8 mouse cellular contexts compared by ENCODE assay signal in the genomic region with DNA sequence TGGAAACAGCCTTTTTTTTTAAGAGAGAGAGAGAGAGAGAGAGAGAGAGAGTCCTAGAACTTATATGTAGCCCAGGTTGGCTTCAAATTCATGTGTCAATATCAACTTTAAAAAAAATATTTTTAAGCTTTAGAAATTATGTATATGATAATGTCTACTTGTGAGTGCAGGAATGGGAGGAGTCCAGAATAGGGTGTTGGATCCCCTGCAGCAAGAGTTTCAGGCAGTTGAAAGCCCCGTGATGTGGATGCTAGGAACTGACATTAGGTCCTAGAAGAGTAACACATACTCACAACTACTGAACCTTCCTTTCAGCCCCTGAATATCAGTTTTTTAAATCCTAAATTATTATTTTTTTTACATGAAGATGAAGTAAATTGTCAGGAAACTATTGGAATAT. TPM values are rescaled to one million over a fixed set of nuclear protein-coding genes. Genes with fewer than 3 reads are reported as not detected.
DNase-seq lines count a peak whose midpoint lies in the region; ATAC-seq and TF ChIP-seq lines count a peak whose summit lies in the region.

No protein-coding gene starts in this region.

- H3K9ac ChIP-seq in heart, embryonic 11.5 days (ENCODE audit: low read depth, low read length) = no peak overlapping the region
- H3K9ac ChIP-seq in CH12.LX (ENCODE audit: insufficient read depth, low read depth) = no peak overlapping the region
- no peak overlapping the region for H3K9ac ChIP-seq in heart, postnatal 0 days (replicated peaks; ENCODE audit: low read depth, low read length)
- no peak overlapping the region for H3K9ac ChIP-seq in liver, postnatal 0 days (replicated peaks)

- no peaks in the 10 kb centered on the region for H3K27me3 ChIP-seq in heart, embryonic 11.5 days (ENCODE audit: control insufficient read depth, insufficient read depth, low read length)
- H3K27me3 ChIP-seq in CH12.LX (replicated peaks) = no peaks in the 10 kb centered on the region
- H3K27me3 ChIP-seq in heart, postnatal 0 days (ENCODE audit: control insufficient read depth, insufficient read depth, low read length) = no peaks in the 10 kb centered on the region
- no peaks in the 10 kb centered on the region for H3K27me3 ChIP-seq in liver, postnatal 0 days (ENCODE audit: insufficient read depth, low read length)

- peak overlapping the region; percentile 91 for H3K4me2 ChIP-seq in heart, embryonic 11.5 days
- no peak overlapping the region for H3K4me2 ChIP-seq in CH12.LX (ENCODE audit: insufficient read depth, low read depth, poor library complexity, severe bottlenecking)
- peak overlapping the region; percentile 85 for H3K4me2 ChIP-seq in heart, postnatal 0 days (ENCODE audit: low read depth, low read length)
- H3K4me2 ChIP-seq in liver, postnatal 0 days (ENCODE audit: low read depth, low read length) = peak overlapping the region; percentile 71

- H3K4me1 ChIP-seq in heart, embryonic 11.5 days (ENCODE audit: control insufficient read depth, insufficient read depth, low read length) = 0 out of 2 replicates have a peak, but pooled peaks cover 3% of the 10 kb centered on the region
- H3K4me1 ChIP-seq in CH12.LX (ENCODE audit: control insufficient read depth in 1 of 2, insufficient read depth in 2 of 2) = peaks cover 0 to 15% of the 10 kb centered on the region in 2 experiments; a peak in 1 of 4 replicates
- peaks cover 15% of the 10 kb centered on the region; the same call in 1 of the 2 replicates for H3K4me1 ChIP-seq in heart, postnatal 0 days (ENCODE audit: control insufficient read depth, insufficient read depth)
- peaks cover 6% of the 10 kb centered on the region for H3K4me1 ChIP-seq in liver, postnatal 0 days (ENCODE audit: insufficient read depth)

- no peaks in the 10 kb centered on the region for H3K9me3 ChIP-seq in heart, embryonic 11.5 days (replicated peaks; ENCODE audit: control insufficient read depth, low read length)
- H3K9me3 ChIP-seq in CH12.LX (replicated peaks; ENCODE audit: low read length) = no peaks in the 10 kb centered on the region
- no peaks in the 10 kb centered on the region for H3K9me3 ChIP-seq in heart, postnatal 0 days (replicated peaks; ENCODE audit: control insufficient read depth, low read length)
- no peaks in the 10 kb centered on the region for H3K9me3 ChIP-seq in liver, postnatal 0 days (ENCODE audit: low read length)

- dilution Hi-C loops in CH12.LX (cut with MboI; ENCODE audit: extremely low pct_ligation_motif_present, extremely low pct_unique_long_range_greater_than_20kb, low sequenced_read_pairs) = no loop called here

- H3K4me3 ChIP-seq in heart, embryonic 11.5 days (ENCODE audit: low read depth, low read length) = peak overlapping the region; percentile 94
- peak overlapping the region in 2 of 3 experiments; percentile 79 to 98 for H3K4me3 ChIP-seq in CH12.LX (replicated peaks in 1 of 3; ENCODE audit: low read depth in 2 of 3, low read length in 2 of 3, poor library complexity in 1 of 3)
- peak overlapping the region; percentile 86 for H3K4me3 ChIP-seq in heart, postnatal 0 days (ENCODE audit: low read depth, low read length)
- H3K4me3 ChIP-seq in liver, postnatal 0 days (ENCODE audit: low read depth, low read length) = peak overlapping the region; percentile 83

- DNase-seq in heart, postnatal 36 days = no peak
- DNase-seq in CH12.LX (ENCODE audit: extremely low read depth) (no peak), adipocyte (ENCODE audit: low spot score) (no peak)
- DNase-seq in heart, postnatal 0 days (ENCODE audit: low spot score) = no peak
- DNase-seq in liver, postnatal 0 days = no peak
- no peak for DNase-seq in right cerebral cortex, postnatal 36 days (ENCODE audit: low spot score in 2 of 2)
- no peak for DNase-seq in cerebellum, adult 9-11 months

- in situ Hi-C loops in CH12.LX (cut with MboI; ENCODE audit: low pct_ligation_motif_present, low pct_unique_long_range_greater_than_20kb, low sequenced_read_pairs) = no loop called here

- WGBS in heart, embryonic 11.5 days (ENCODE audit: insufficient replicate concordance) = 63% methylated on average over 1 of the region's 1 CpGs
- WGBS in heart, postnatal 0 days = 43% methylated on average over 1 of the region's 1 CpGs
- 47% methylated on average over 1 of the region's 1 CpGs for WGBS in liver, postnatal 0 days (ENCODE audit: insufficient replicate concordance)

- intact Hi-C loops in heart, postnatal 36 days (cut with DNase I) = no loop called here

- TF ChIP-seq CTCF in CH12.LX (conservative IDR thresholded peaks at IDR 0.05 in 1 of 2, IDR thresholded peaks at IDR 0.05 in 1 of 2; ENCODE audit: low read depth in 2 of 2, low read length in 2 of 2) = no peak
- TF ChIP-seq CTCF in heart, postnatal 0 days (IDR thresholded peaks at IDR 0.05; ENCODE audit: low read depth) = no peak
- no peak for TF ChIP-seq CTCF in liver, postnatal 0 days (IDR thresholded peaks at IDR 0.05; ENCODE audit: low read depth)

- H3K27ac ChIP-seq in heart, embryonic 11.5 days (ENCODE audit: low read depth, low read length) = no peak overlapping the region
- H3K27ac ChIP-seq in CH12.LX (ENCODE audit: insufficient read depth, low read depth) = no peak overlapping the region
- H3K27ac ChIP-seq in heart, postnatal 0 days (ENCODE audit: low read depth) = no peak overlapping the region
- no peak overlapping the region; the same call in 1 of the 2 replicates for H3K27ac ChIP-seq in liver, postnatal 0 days (ENCODE audit: low read depth)

- no peak for TF ChIP-seq RAD21 in CH12.LX (IDR thresholded peaks at IDR 0.05; ENCODE audit: low read depth, low read length)

- H3K79me2 ChIP-seq in CH12.LX (replicated peaks; ENCODE audit: control insufficient read depth, extremely low read depth, insufficient read depth, poor library complexity, severe bottlenecking) = peaks cover 26% of the 10 kb centered on the region

- TF ChIP-seq POLR2A in CH12.LX (IDR thresholded peaks at IDR 0.05; ENCODE audit: low read depth, low read length) = no peak

- ATAC-seq in heart, embryonic 11.5 days (replicated peaks; ENCODE audit: insufficient number of reproducible peaks, low FRiP score, low TSS enrichment) = no peak
- no peak for ATAC-seq in heart, postnatal 0 days (ENCODE audit: insufficient read depth, low read depth)
- no peak for ATAC-seq in liver, postnatal 0 days

- no peak for TF ChIP-seq EP300 in CH12.LX (IDR thresholded peaks at IDR 0.05; ENCODE audit: low read length)
- TF ChIP-seq EP300 in heart, postnatal 0 days (IDR thresholded peaks at IDR 0.05; ENCODE audit: low read depth) = no peak
- no peak for TF ChIP-seq EP300 in liver, postnatal 0 days (IDR thresholded peaks at IDR 0.05; ENCODE audit: low read depth)

- H3K36me3 ChIP-seq in heart, embryonic 11.5 days (ENCODE audit: control insufficient read depth, insufficient read depth, low read length) = peaks cover 8% of the 10 kb centered on the region; the same call in 1 of the 2 replicates
- H3K36me3 ChIP-seq in CH12.LX (replicated peaks in 1 of 2; ENCODE audit: control insufficient read depth in 1 of 2, insufficient read depth in 1 of 2, low read length in 1 of 2) = peaks cover 5 to 26% of the 10 kb centered on the region in 2 experiments
- peaks cover 9% of the 10 kb centered on the region for H3K36me3 ChIP-seq in heart, postnatal 0 days (replicated peaks; ENCODE audit: control insufficient read depth, insufficient read depth, low read length)
- peaks cover 6% of the 10 kb centered on the region for H3K36me3 ChIP-seq in liver, postnatal 0 days (replicated peaks; ENCODE audit: insufficient read depth, low read length)

TF ChIP-seq in CH12.LX, 34 proteins besides CTCF, POLR2A, EP300 and RAD21 (continues in another document):
- TF ChIP-seq IRF4 (IDR thresholded peaks at IDR 0.05; ENCODE audit: low read depth, low read length) (no peak), KAT2A (IDR thresholded peaks at IDR 0.05; ENCODE audit: insufficient replicate concordance, low read length) (no peak), RCOR1 (conservative IDR thresholded peaks at IDR 0.05; ENCODE audit: low read depth, low read length) (no peak), ZKSCAN1 (IDR thresholded peaks at IDR 0.05; ENCODE audit: borderline replicate concordance, low read depth, low read length) (no peak), ETS1 (conservative IDR thresholded peaks at IDR 0.05; ENCODE audit: low read depth, low read length) (no peak), CHD2 (IDR thresholded peaks at IDR 0.05; ENCODE audit: low read length) (no peak), POLR2AphosphoS2 (IDR thresholded peaks at IDR 0.05; ENCODE audit: low read depth, low read length) (no peak), JUN (IDR thresholded peaks at IDR 0.05; ENCODE audit: insufficient read depth, low read depth, low read length) (no peak), MEF2A (IDR thresholded peaks at IDR 0.05; ENCODE audit: borderline replicate concordance, low read depth, low read length) (no peak), TCF12 (IDR thresholded peaks at IDR 0.05; ENCODE audit: low read depth, low read length) (no peak), MAFK (IDR thresholded peaks at IDR 0.05; ENCODE audit: insufficient replicate concordance, low read length) (no peak), MXI1 (IDR thresholded peaks at IDR 0.05; ENCODE audit: low read depth, low read length) (no peak), MYC (IDR thresholded peaks at IDR 0.05; ENCODE audit: low read depth, low read length) (no peak), MAZ (IDR thresholded peaks at IDR 0.05; ENCODE audit: low read depth, low read length) (no peak), TBP (conservative IDR thresholded peaks at IDR 0.05; ENCODE audit: low read depth, low read length) (no peak), USF2 (conservative IDR thresholded peaks at IDR 0.05; ENCODE audit: low read depth, low read length) (no peak)

RNA-seq across cellular contexts. Expression of gene Arnt, which starts 1.4 kb away (rescaled TPM):
- 20.6 and 28.5 TPM in 2 replicates for polyA plus RNA-seq in heart, embryonic 11.5 days (2014; fragmentation: Nextera tagmentation; extraction: Ambion mirVana)
- total RNA-seq in heart, postnatal 36 days (2021) = 10 to 100 TPM; 39.7 to 43.0 TPM
- total RNA-seq in CH12.LX (2012; rRNA removed) (11.4 and 12.4 TPM in 2 replicates), CH12.LX (2014; rRNA removed) (13.2 and 13.5 TPM in 2 replicates)
- 24.9 and 27.7 TPM in 2 replicates for polyA plus RNA-seq in CH12.LX (2012; ENCODE audit: insufficient read length, low read depth)
- total RNA-seq in heart, postnatal 0 days (2014; rRNA removed; ENCODE audit: low replicate concordance) = 20.6 and 22.4 TPM in 2 replicates
- 20.1 and 23.0 TPM in 2 replicates for polyA plus RNA-seq in heart, postnatal 0 days (2015; fragmentation: Nextera tagmentation; extraction: Ambion mirVana)
- 7.9 and 9.4 TPM in 2 replicates for polyA plus RNA-seq in liver, postnatal 0 days (2015; fragmentation: Nextera tagmentation; extraction: Ambion mirVana)

RNA-seq across cellular contexts. Expression of gene 4930558C23Rik, which starts 32.9 kb away (rescaled TPM):
- polyA plus RNA-seq in heart, embryonic 11.5 days (2014; fragmentation: Nextera tagmentation; extraction: Ambion mirVana) = not detected in 2 replicates
- not detected for total RNA-seq in heart, postnatal 36 days (2021)
- total RNA-seq in CH12.LX (2012; rRNA removed) = not detected in 2 replicates
- total RNA-seq in CH12.LX (2014; rRNA removed) = not detected in 2 replicates
- polyA plus RNA-seq in CH12.LX (2012; ENCODE audit: insufficient read length, low read depth) = not detected in 2 replicates
- not detected in 2 replicates for total RNA-seq in heart, postnatal 0 days (2014; rRNA removed; ENCODE audit: low replicate concordance)
- not detected in 2 replicates for polyA plus RNA-seq in heart, postnatal 0 days (2015; fragmentation: Nextera tagmentation; extraction: Ambion mirVana)
- not detected in 2 replicates for polyA plus RNA-seq in liver, postnatal 0 days (2015; fragmentation: Nextera tagmentation; extraction: Ambion mirVana)
